Mouse (Mus musculus): ENCODE measurements around the gene Atad3a.

GRCm38 (mm10) chr4:155775855-155776254 lies 15.0 kb upstream of the Atad3a start:
- TF ChIP-seq CTCF (IDR thresholded peaks at IDR 0.05; ENCODE audit: control insufficient read depth, insufficient read depth, insufficient read length): no peak
- no peak for TF ChIP-seq MAX (IDR thresholded peaks at IDR 0.05)

Data from C2C12 (cell line).